In the genomic region with DNA sequence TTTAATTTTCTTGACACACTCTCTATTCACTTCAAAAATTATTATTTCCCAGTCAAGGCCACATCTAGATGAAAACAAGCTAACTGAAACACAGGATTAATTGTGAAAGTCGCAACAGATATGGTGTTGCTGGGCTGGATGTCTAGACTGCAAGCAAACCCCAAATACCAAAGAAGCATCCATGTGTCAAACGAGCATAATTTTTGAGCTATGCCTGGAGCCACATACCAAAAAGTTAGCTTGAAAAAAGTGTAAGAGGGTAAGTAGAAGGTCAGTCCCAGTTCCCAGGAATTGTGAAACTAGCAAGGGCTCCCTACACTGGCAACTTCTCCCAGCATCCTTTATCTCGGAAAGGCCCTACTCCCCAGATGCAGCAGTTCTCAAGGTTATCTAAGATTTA, we compare ENCODE assay signal across 9 mouse cellular contexts. TPM values are rescaled to one million over a fixed set of nuclear protein-coding genes. Genes with fewer than 3 reads are reported as not detected.
DNase-seq lines count a peak whose midpoint lies in the region; ATAC-seq and TF ChIP-seq lines count a peak whose summit lies in the region.
"Had no signal": no experiment of that assay in that cellular context is flagged by ENCODE, and none has a peak within 500 bp of the region (broad histone marks: within the 10 kb centered on the region; RNA-seq: fewer than 3 reads in every experiment).

No protein-coding gene starts in this region.

- H3K27me3 ChIP-seq in heart, embryonic 10.5 days (ENCODE audit: insufficient read depth, poor library complexity, severe bottlenecking) = no peaks in the 10 kb centered on the region
- no peaks in the 10 kb centered on the region for H3K27me3 ChIP-seq in G1E (ENCODE audit: insufficient read depth, low read length)
- H3K27me3 ChIP-seq in hindbrain, embryonic 14.5 days (ENCODE audit: control insufficient read depth, insufficient read depth, low read length) = no peaks in the 10 kb centered on the region
- no peaks in the 10 kb centered on the region for H3K27me3 ChIP-seq in liver, postnatal 0 days (ENCODE audit: insufficient read depth, low read length)

- peak overlapping the region; percentile 86 for H3K9ac ChIP-seq in hindbrain, embryonic 14.5 days
- H3K9ac ChIP-seq in liver, postnatal 0 days (replicated peaks) = no peak overlapping the region; the same call in 1 of the 2 replicates

- H3K4me1 ChIP-seq in heart, embryonic 10.5 days = peaks cover 9% of the 10 kb centered on the region
- H3K4me1 ChIP-seq in G1E (ENCODE audit: insufficient read depth, low read depth, low read length) = peaks cover 36% of the 10 kb centered on the region
- peaks cover 16% of the 10 kb centered on the region for H3K4me1 ChIP-seq in hindbrain, embryonic 14.5 days (replicated peaks; ENCODE audit: control insufficient read depth, insufficient read depth, low read length)
- peaks cover 13% of the 10 kb centered on the region for H3K4me1 ChIP-seq in liver, postnatal 0 days (ENCODE audit: insufficient read depth)

- H3K9me3 ChIP-seq in heart, embryonic 10.5 days = no peaks in the 10 kb centered on the region
- H3K9me3 ChIP-seq in G1E (replicated peaks) = no peaks in the 10 kb centered on the region
- no peaks in the 10 kb centered on the region for H3K9me3 ChIP-seq in hindbrain, embryonic 14.5 days (ENCODE audit: control insufficient read depth, low read length)
- no peaks in the 10 kb centered on the region for H3K9me3 ChIP-seq in liver, postnatal 0 days (ENCODE audit: low read length)

- no peak for ATAC-seq in G1E (ENCODE audit: extremely low read depth, insufficient number of reproducible peaks, low FRiP score, poor library complexity, severe bottlenecking)
- ATAC-seq in hindbrain, embryonic 14.5 days (ENCODE audit: low FRiP score) = no peak
- no peak for ATAC-seq in liver, postnatal 0 days

- peak overlapping the region; percentile 97; the same call in 1 of the 2 replicates for H3K27ac ChIP-seq in heart, embryonic 10.5 days
- no peak overlapping the region for H3K27ac ChIP-seq in hindbrain, embryonic 14.5 days
- H3K27ac ChIP-seq in liver, postnatal 0 days (ENCODE audit: low read depth) = no peak overlapping the region

- no peak for TF ChIP-seq CTCF in G1E (IDR thresholded peaks at IDR 0.05; ENCODE audit: low read depth, low read length)
- TF ChIP-seq CTCF in liver, postnatal 0 days (IDR thresholded peaks at IDR 0.05; ENCODE audit: low read depth) = no peak

- WGBS in heart, embryonic 10.5 days = 28% methylated on average over 3 of the region's 3 CpGs
- WGBS in hindbrain, embryonic 14.5 days = 13% methylated on average over 3 of the region's 3 CpGs
- 35% methylated on average over 3 of the region's 3 CpGs for WGBS in liver, postnatal 0 days (ENCODE audit: insufficient replicate concordance)

- peak overlapping the region; percentile 65 for H3K4me2 ChIP-seq in hindbrain, embryonic 14.5 days (replicated peaks)
- H3K4me2 ChIP-seq in liver, postnatal 0 days (ENCODE audit: low read depth, low read length) = peak overlapping the region; percentile 100

- peaks cover 7% of the 10 kb centered on the region for H3K36me3 ChIP-seq in heart, embryonic 10.5 days
- H3K36me3 ChIP-seq in G1E (replicated peaks) = peaks cover 33% of the 10 kb centered on the region
- no peaks in the 10 kb centered on the region for H3K36me3 ChIP-seq in hindbrain, embryonic 14.5 days (replicated peaks; ENCODE audit: control insufficient read depth, insufficient read depth)
- H3K36me3 ChIP-seq in liver, postnatal 0 days (replicated peaks; ENCODE audit: insufficient read depth, low read length) = no peaks in the 10 kb centered on the region

- DNase-seq in heart, embryonic 10.5 days (ENCODE audit: low spot score) = no peak
- DNase-seq in heart, adult 9 months (ENCODE audit: low spot score in 2 of 2) = no peak
- no peak for DNase-seq in G1E (ENCODE audit: low spot score)
- no peak for DNase-seq in hindbrain, embryonic 14.5 days (ENCODE audit: low spot score)
- DNase-seq in liver, postnatal 0 days = no peak
- no peak for DNase-seq in gastrocnemius, adult 18-20 months (ENCODE audit: low spot score)
- no peak for DNase-seq in urinary bladder, postnatal 4 days (ENCODE audit: low spot score in 2 of 2)
- no peak for DNase-seq in cerebellum, adult 9-11 months
- DNase-seq: cerebellum, adult 9-10 months had no signal

- H3K4me3 ChIP-seq in heart, embryonic 10.5 days = peak overlapping the region; percentile 81
- H3K4me3 ChIP-seq in G1E (ENCODE audit: low read depth, low read length) = peak overlapping the region; percentile 95; the same call in 1 of the 2 replicates
- H3K4me3 ChIP-seq in hindbrain, embryonic 14.5 days (replicated peaks; ENCODE audit: low read length) = peak overlapping the region; percentile 86
- peak overlapping the region; percentile 96; the same call in 1 of the 2 replicates for H3K4me3 ChIP-seq in liver, postnatal 0 days (ENCODE audit: low read depth, low read length)

- no peak for TF ChIP-seq EP300 in liver, postnatal 0 days (IDR thresholded peaks at IDR 0.05; ENCODE audit: low read depth)

RNA-seq across cellular contexts. Expression of gene Sinhcaf, which starts 2.6 kb away (rescaled TPM):
- 131 and 171 TPM in 2 replicates for polyA plus RNA-seq in heart, embryonic 10.5 days (2016; fragmentation: Nextera tagmentation; extraction: Ambion mirVana)
- 79.4 and 86.5 TPM in 2 replicates for total RNA-seq in G1E (2014; fragmentation: Nextera tagmentation)
- total RNA-seq in G1E (2017) = 76.6 and 84.2 TPM in 2 replicates
- polyA plus RNA-seq in G1E (2012) = 45.6 and 84.5 TPM in 2 replicates
- polyA plus RNA-seq in hindbrain, embryonic 14.5 days (2014; fragmentation: Nextera tagmentation; extraction: Ambion mirVana) = 45.6 and 48.1 TPM in 2 replicates
- 8.3 and 9.4 TPM in 2 replicates for polyA plus RNA-seq in liver, postnatal 0 days (2015; fragmentation: Nextera tagmentation; extraction: Ambion mirVana)
- under 1 TPM; 0.62 to 0.91 TPM for total RNA-seq in gastrocnemius, adult 18-20 months (2021)

RNA-seq across cellular contexts. Expression of gene Caprin2, which starts 47.7 kb away (rescaled TPM):
- polyA plus RNA-seq in heart, embryonic 10.5 days (2016; fragmentation: Nextera tagmentation; extraction: Ambion mirVana) = 15.9 and 19.0 TPM in 2 replicates
- total RNA-seq in G1E (2014; fragmentation: Nextera tagmentation) (25.3 and 38.2 TPM in 2 replicates), G1E (2017) (18.8 and 22.8 TPM in 2 replicates)
- polyA plus RNA-seq in G1E (2012) = 2.2 and 3.1 TPM in 2 replicates
- 5.0 and 8.8 TPM in 2 replicates for polyA plus RNA-seq in hindbrain, embryonic 14.5 days (2014; fragmentation: Nextera tagmentation; extraction: Ambion mirVana)
- 2.6 and 2.7 TPM in 2 replicates for polyA plus RNA-seq in liver, postnatal 0 days (2015; fragmentation: Nextera tagmentation; extraction: Ambion mirVana)
- 1 to 10 TPM; 2.5 to 3.2 TPM for total RNA-seq in gastrocnemius, adult 18-20 months (2021)
